Mouse (Mus musculus): ENCODE measurements around the gene Adgrg3. TPM values are rescaled to one million over a fixed set of nuclear protein-coding genes. Genes with fewer than 3 reads are reported as not detected.

The Adgrg3 gene
- total RNA-seq, 1 experiment = 0.36 TPM

DNA sequence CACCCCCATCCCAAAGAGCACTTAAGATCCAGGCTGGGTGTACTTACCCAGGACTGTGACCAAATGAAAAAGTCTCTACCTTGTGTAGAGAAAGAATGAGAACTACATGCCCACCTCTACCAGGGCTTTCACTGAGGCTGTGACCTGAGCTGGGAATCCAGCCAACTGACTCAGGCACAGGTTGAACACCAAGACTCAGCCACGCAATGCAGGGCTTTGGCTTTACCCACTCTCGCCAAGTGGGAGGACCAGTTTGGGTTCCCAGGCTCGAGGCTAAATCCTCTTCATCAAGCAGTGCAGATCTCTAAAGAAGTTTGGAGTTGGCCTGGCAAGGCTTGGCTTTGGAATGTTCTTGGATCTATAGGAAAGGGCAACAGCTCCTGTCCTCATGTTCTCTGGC is 58.0 kb downstream of the Adgrg3 start:
- Histone ChIP-seq H3K36me3 (ENCODE audit: control insufficient read depth, insufficient read depth, low read length, poor library complexity, severe bottlenecking) (no peaks in the 10 kb centered on the region), H3K9ac (ENCODE audit: insufficient read depth, low read depth, low read length, poor library complexity, severe bottlenecking) (no peak overlapping the region), H3K9me3 (ENCODE audit: control insufficient read depth, insufficient read depth, low read depth, low read length) (no peaks in the 10 kb centered on the region), H3K4me3 (ENCODE audit: insufficient read depth in 1 of 2, low read depth in 1 of 2, low read length in 2 of 2, poor library complexity in 1 of 2, severe bottlenecking in 1 of 2) (no peak overlapping the region), H3K4me1 (ENCODE audit: control insufficient read depth in 2 of 2, insufficient read depth in 2 of 2, low read length in 2 of 2, poor library complexity in 1 of 2) (peaks cover 2 to 4% of the 10 kb centered on the region in 2 experiments; a peak in 1 of 4 replicates), H3K27ac (ENCODE audit: insufficient read depth, low read depth, low read length, poor library complexity, severe bottlenecking) (no peak overlapping the region)
- TF ChIP-seq HCFC1 (IDR thresholded peaks at IDR 0.05; ENCODE audit: borderline replicate concordance, insufficient read depth, low read length) = no peak
- no peak for TF ChIP-seq CHD2 (IDR thresholded peaks at IDR 0.05; ENCODE audit: low read depth, low read length)
- no peak for TF ChIP-seq ZC3H11A (IDR thresholded peaks at IDR 0.05; ENCODE audit: borderline replicate concordance, low read depth, low read length)
- TF ChIP-seq ZNF384 (IDR thresholded peaks at IDR 0.05; ENCODE audit: low read depth, low read length) = no peak
- DNase-seq (ENCODE audit: low read depth, low spot score) = no peak
- in situ Hi-C loops (cut with MboI; ENCODE audit: low sequenced_read_pairs in 2 of 2, unreplicated experiment in 2 of 2) = no loop called here

GRCm38 (mm10) chr8:95076151-95076550 is 58.7 kb downstream of the Adgrg3 start:
- Histone ChIP-seq H3K4me1 (ENCODE audit: control insufficient read depth in 2 of 2, insufficient read depth in 2 of 2, low read length in 2 of 2, poor library complexity in 1 of 2) (peaks cover 2 to 4% of the 10 kb centered on the region in 2 experiments; a peak in 1 of 4 replicates), H3K27ac (ENCODE audit: insufficient read depth, low read depth, low read length, poor library complexity, severe bottlenecking) (no peak overlapping the region), H3K36me3 (ENCODE audit: control insufficient read depth, insufficient read depth, low read length, poor library complexity, severe bottlenecking) (no peaks in the 10 kb centered on the region), H3K4me3 (ENCODE audit: insufficient read depth in 1 of 2, low read depth in 1 of 2, low read length in 2 of 2, poor library complexity in 1 of 2, severe bottlenecking in 1 of 2) (no peak overlapping the region), H3K9ac (ENCODE audit: insufficient read depth, low read depth, low read length, poor library complexity, severe bottlenecking) (no peak overlapping the region), H3K9me3 (ENCODE audit: control insufficient read depth, insufficient read depth, low read depth, low read length) (no peaks in the 10 kb centered on the region)
- no peak for DNase-seq (ENCODE audit: low read depth, low spot score)
- no peak for TF ChIP-seq ZC3H11A (IDR thresholded peaks at IDR 0.05; ENCODE audit: borderline replicate concordance, low read depth, low read length)
- no peak for TF ChIP-seq ZNF384 (IDR thresholded peaks at IDR 0.05; ENCODE audit: low read depth, low read length)
- no peak for TF ChIP-seq HCFC1 (IDR thresholded peaks at IDR 0.05; ENCODE audit: borderline replicate concordance, insufficient read depth, low read length)
- no peak for TF ChIP-seq CHD2 (IDR thresholded peaks at IDR 0.05; ENCODE audit: low read depth, low read length)
- TF ChIP-seq MAFK (IDR thresholded peaks at IDR 0.05; ENCODE audit: insufficient read depth, low read depth, low read length) = no peak
- in situ Hi-C loops (cut with MboI; ENCODE audit: low sequenced_read_pairs in 2 of 2, unreplicated experiment in 2 of 2) = no loop called here

DNA sequence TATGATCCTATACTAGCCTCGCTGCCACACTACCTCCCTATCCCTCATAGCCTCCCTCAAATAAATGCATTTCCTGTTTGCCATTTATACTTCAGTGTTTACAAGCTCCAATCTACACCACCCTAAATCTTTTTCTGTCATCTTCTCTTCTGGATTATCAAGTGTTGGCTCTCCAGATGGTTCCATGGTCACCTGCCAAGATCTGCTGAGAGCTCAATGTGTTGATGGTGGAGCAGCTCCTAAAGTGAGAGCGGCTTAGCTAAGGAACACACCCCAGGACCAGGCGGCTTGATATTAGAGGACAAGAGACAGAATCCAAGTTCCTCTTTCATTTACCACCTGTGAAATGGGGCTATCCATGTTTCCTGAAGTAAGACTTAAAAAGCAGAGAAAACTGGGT is 60.6 kb downstream of the Adgrg3 start:
- Histone ChIP-seq H3K9ac (ENCODE audit: insufficient read depth, low read depth, low read length, poor library complexity, severe bottlenecking) (no peak overlapping the region), H3K36me3 (ENCODE audit: control insufficient read depth, insufficient read depth, low read length, poor library complexity, severe bottlenecking) (no peaks in the 10 kb centered on the region), H3K27ac (ENCODE audit: insufficient read depth, low read depth, low read length, poor library complexity, severe bottlenecking) (no peak overlapping the region), H3K4me1 (ENCODE audit: control insufficient read depth in 2 of 2, insufficient read depth in 2 of 2, low read length in 2 of 2, poor library complexity in 1 of 2) (peaks cover 4% of the 10 kb centered on the region in 2 experiments; a peak in 1 of 4 replicates), H3K9me3 (ENCODE audit: control insufficient read depth, insufficient read depth, low read depth, low read length) (no peaks in the 10 kb centered on the region), H3K4me3 (ENCODE audit: insufficient read depth in 1 of 2, low read depth in 1 of 2, low read length in 2 of 2, poor library complexity in 1 of 2, severe bottlenecking in 1 of 2) (no peak overlapping the region)
- TF ChIP-seq ZNF384 (IDR thresholded peaks at IDR 0.05; ENCODE audit: low read depth, low read length) = no peak
- TF ChIP-seq MAFK (IDR thresholded peaks at IDR 0.05; ENCODE audit: insufficient read depth, low read depth, low read length) = no peak
- no peak for TF ChIP-seq CHD2 (IDR thresholded peaks at IDR 0.05; ENCODE audit: low read depth, low read length)
- TF ChIP-seq HCFC1 (IDR thresholded peaks at IDR 0.05; ENCODE audit: borderline replicate concordance, insufficient read depth, low read length) = no peak
- in situ Hi-C loops (cut with MboI; ENCODE audit: low sequenced_read_pairs in 2 of 2, unreplicated experiment in 2 of 2) = no loop called here
- DNase-seq (ENCODE audit: low read depth, low spot score) = no peak

GRCm38 (mm10) chr8:95079305-95079704 is 61.8 kb downstream of the Adgrg3 start:
- TF ChIP-seq ZNF384 (IDR thresholded peaks at IDR 0.05; ENCODE audit: low read depth, low read length) (no peak), HCFC1 (IDR thresholded peaks at IDR 0.05; ENCODE audit: borderline replicate concordance, insufficient read depth, low read length) (no peak), MAFK (IDR thresholded peaks at IDR 0.05; ENCODE audit: insufficient read depth, low read depth, low read length) (no peak), ZC3H11A (IDR thresholded peaks at IDR 0.05; ENCODE audit: borderline replicate concordance, low read depth, low read length) (no peak), CHD2 (IDR thresholded peaks at IDR 0.05; ENCODE audit: low read depth, low read length) (no peak)
- no peak overlapping the region for H3K9ac ChIP-seq (ENCODE audit: insufficient read depth, low read depth, low read length, poor library complexity, severe bottlenecking)
- no peak for DNase-seq (ENCODE audit: low read depth, low spot score)
- in situ Hi-C loops (cut with MboI; ENCODE audit: low sequenced_read_pairs in 2 of 2, unreplicated experiment in 2 of 2) = no loop called here
- no peaks in the 10 kb centered on the region for H3K9me3 ChIP-seq (ENCODE audit: control insufficient read depth, insufficient read depth, low read depth, low read length)
- no peak overlapping the region for H3K4me3 ChIP-seq (ENCODE audit: insufficient read depth in 1 of 2, low read depth in 1 of 2, low read length in 2 of 2, poor library complexity in 1 of 2, severe bottlenecking in 1 of 2)
- H3K4me1 ChIP-seq (ENCODE audit: control insufficient read depth in 2 of 2, insufficient read depth in 2 of 2, low read length in 2 of 2, poor library complexity in 1 of 2) = peaks cover 4% of the 10 kb centered on the region in 2 experiments; a peak in 1 of 4 replicates
- no peak overlapping the region for H3K27ac ChIP-seq (ENCODE audit: insufficient read depth, low read depth, low read length, poor library complexity, severe bottlenecking)
- H3K36me3 ChIP-seq (ENCODE audit: control insufficient read depth, insufficient read depth, low read length, poor library complexity, severe bottlenecking) = no peaks in the 10 kb centered on the region
